Mouse (Mus musculus): ENCODE data around the gene Clcn2.

Clcn2 gene

DNA sequence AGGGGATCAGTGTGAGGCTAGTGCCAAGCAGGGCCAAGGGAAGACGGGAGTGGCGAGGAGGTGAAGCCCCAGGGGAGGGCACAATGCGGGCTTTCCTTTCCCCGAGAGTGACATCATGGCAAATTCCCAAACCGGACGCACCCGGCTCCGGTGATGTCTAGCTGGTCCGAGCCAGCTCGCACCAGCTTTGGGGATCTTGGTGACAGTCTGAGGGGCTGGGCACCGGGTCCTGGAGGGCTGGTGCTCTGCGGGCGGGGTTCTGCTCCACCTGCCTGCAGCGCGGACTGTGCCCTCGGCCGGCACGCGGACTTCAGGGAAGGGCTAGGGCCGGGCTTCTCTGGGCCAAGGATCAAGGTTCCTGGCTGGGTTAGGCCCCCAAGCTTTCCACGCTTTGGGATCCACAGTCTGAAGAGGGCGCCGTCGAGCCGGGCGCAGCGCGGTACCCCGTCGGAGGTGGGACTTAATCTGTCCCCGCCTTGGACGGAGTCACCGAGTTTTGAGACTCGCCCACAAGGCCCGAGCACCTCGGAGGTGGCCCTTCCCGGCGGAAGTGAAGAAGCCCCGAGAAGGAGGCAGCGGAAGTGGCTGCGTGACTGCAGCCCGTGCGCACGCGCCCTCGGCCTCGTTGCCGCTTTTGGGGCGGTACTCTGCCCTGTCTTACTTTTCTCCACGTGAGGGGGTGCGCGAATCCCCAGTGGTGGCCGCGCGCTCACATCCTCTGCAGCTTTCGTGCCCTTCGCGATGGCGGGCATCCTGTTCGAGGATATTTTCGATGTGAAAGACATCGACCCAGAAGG is at the start of gene Clcn2, which contains the start of gene Polr2h:
Gene Clcn2 (minus strand): TSS at position 566 of the 797 bp plus-strand sequence.
Gene Polr2h (plus strand): TSS at position 485 of the 797 bp plus-strand sequence.
- peak; percentile 96 for DNase-seq (ENCODE audit: low spot score)

DNA sequence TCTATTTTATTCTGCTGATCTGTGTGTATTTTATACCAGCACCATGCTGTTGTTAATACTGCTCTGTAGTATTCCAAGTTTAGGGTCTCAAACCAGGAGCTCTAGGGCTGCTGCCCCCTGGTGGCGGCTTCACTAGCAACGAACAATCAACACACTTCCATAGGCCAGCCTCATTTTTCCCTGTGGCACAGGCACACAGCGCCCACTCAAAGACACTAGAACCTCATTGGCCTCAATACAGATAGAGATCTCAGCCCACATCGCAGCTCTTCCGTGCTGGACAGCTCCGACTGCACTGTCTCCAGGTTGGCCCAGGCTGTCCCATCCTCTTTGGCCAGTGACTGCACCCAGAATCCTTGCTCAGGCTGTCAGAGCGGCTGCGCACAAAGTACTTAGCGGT is 47.7 kb upstream of the Clcn2 start:
- DNase-seq (ENCODE audit: low spot score): no peak

DNA sequence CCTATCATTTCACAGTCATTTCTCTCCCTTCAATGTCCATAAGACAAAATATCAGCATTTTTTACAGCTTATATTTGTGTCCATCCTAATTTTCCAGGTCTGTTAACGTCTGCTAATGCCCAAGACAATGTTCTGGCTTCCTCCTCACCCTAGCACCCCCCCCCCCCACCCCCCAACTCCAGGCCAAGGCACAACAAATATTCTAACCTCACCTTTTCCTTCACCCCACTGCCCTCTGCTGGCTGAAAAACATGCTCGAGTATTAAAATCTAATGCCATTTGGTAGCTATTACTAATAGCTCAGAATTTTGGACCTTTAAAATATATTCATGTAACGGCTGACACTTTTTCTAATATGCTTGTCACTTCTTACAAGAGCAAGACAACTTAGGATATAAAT is 44.1 kb upstream of the Clcn2 start:
- DNase-seq (ENCODE audit: low spot score): no peak

DNA sequence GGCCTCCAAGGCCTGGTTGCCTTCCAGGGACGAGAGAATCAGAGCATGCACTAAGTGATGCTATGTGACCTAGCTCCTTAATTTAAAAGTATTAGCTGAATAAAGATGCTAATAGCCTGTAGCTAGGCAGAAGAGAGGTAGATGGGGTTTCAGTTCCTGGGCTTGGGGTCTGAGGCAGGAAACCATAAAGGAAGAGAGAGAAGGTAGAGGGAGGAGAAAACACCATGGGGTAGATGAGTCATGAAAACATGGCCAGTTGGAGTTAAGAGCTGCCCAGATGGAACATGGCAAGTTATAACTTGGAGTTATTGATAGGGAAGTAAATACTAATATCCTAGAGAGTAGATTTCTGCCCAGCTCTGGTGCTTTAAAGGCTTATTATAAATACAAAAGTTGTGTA is 39.8 kb upstream of the Clcn2 start:
- no peak for DNase-seq (ENCODE audit: low spot score)

DNA sequence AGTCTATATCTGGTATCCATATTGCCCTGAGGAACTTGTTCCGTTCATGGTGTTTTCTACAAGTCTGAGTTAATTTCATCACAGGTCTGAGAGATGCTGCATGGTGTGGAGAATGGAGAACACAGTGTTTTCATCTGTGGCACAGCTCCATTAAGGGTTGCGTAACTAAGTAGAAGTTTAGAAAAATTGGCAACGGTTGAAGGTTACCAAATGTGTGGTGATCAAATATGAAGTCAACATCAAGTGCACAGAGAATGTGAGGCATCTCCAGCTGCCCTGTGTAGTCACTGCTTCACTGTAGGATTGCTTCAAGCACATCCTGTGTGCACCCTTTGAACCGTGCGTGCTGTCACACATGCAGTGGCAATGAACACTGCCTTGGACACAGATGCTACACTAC is 38.5 kb upstream of the Clcn2 start:
- no peak for DNase-seq (ENCODE audit: low spot score)

DNA sequence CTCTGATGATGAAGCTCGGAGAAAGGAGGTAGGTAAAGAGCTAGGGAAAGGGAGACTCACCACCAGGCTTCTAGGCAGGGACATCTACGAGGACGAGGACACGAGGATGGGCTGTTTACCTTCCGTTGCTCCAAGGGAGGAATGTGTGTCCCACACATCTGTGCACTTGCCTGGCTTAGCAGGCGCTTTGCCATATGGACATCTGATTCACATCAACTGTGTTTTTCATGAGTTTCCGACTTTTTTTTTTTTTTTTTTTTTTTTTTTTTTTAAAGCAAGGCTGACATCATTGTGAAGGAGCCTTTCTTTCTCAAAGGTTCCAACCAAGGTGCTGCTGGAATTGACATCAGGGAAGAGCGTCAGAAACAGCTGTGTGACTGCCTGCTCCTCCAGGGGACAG is 33.0 kb upstream of the Clcn2 start:
- DNase-seq (ENCODE audit: low spot score): no peak

DNA sequence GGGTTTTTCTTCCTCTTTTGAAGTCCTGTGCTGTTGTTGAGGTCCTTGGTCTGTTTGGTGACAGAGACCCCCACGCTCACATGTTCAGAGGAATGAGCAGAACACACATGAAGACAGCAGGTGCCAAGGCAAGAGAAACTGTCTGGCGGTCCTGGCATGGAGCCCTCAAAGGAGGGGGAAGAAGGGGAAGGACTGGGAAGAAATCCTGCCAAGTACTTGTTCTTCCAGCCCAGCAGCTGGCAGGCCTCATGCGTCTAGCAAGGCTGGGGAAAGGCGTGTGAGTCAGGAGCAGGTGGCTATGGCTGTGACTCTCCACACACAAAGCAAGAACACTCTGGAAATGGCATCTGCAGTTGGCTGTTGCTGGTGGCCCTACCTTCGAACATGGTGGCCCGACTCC is 29.1 kb upstream of the Clcn2 start:
- DNase-seq (ENCODE audit: low spot score): peak; percentile 71

DNA sequence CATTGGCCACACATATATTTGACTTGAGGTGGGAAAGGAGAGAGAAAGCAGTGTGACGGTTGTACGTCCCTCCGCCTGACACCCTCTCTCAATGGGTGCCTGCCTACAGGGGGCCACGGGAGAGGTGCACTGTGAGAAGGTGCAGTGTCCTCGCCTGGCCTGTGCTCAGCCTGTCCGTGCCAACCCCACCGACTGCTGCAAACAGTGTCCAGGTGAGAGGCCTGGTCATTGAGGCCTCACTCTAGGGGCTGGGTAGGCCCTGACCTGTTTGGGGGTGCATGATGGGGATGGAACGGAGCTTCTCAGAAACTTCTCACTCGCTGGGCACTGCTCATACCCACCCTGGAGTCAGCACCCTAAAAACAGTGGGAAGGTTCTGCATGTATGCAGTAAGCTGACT is 22.3 kb upstream of the Clcn2 start:
- DNase-seq (ENCODE audit: low spot score): no peak

DNA sequence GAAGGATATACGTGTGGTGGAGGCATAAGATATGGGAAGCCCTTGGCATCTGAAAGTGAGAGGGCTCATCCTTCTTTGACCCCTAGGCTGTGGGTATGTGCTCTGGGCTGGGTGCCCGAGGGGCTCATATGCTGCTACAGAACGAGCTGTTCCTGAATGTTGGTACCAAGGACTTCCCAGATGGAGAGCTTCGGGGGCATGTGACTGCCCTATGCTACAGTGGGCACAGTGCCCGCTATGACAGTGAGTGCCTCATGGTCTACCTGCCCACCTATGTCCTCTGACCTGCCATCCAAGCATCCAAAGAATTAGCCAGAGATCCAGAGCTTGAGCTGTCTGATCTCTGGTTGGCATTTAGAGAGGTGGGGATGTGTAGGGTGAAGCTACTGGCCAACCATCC is 19.3 kb upstream of the Clcn2 start:
- no peak for DNase-seq (ENCODE audit: low spot score)

DNA sequence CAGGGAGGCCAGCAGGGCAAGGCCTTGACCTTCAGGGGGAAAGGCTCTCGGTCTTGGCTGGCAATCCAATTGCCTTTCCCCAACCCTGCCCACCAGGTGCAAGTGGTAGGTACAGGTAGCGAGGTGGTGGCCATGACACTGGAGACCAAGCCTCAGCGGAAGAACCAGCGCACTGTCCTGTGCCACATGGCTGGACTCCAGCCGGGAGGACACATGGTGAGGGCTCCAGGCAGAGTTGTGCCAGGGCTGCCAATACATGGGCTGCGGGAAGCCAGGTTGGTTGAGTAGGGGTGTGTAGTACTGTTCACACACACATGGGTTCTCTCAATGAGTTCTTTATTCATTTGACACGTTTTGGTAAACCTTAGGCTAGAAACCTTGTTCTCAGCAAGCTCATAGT is 18.6 kb upstream of the Clcn2 start:
- DNase-seq (ENCODE audit: low spot score): no peak

DNA sequence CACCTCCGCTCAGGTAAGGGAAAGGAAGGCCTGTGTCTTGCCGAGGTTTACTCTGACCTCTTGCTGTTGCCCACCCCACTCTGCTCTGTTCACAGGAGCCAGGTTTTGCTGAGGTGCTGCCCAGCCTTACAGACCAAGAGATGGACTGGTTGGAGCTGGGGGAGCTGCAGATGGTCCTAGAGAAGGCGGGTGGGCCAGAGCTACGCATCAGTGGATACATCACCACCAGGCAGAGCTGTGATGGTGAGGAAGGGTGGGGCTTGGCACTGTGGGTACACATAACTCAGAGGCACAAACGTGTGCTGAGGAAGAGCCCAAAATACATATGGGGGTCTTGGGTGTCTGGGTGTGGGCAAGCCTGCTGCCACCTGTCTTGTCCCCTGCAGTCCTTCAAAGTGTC is 18.1 kb upstream of the Clcn2 start:
- DNase-seq (ENCODE audit: low spot score): no peak

DNA sequence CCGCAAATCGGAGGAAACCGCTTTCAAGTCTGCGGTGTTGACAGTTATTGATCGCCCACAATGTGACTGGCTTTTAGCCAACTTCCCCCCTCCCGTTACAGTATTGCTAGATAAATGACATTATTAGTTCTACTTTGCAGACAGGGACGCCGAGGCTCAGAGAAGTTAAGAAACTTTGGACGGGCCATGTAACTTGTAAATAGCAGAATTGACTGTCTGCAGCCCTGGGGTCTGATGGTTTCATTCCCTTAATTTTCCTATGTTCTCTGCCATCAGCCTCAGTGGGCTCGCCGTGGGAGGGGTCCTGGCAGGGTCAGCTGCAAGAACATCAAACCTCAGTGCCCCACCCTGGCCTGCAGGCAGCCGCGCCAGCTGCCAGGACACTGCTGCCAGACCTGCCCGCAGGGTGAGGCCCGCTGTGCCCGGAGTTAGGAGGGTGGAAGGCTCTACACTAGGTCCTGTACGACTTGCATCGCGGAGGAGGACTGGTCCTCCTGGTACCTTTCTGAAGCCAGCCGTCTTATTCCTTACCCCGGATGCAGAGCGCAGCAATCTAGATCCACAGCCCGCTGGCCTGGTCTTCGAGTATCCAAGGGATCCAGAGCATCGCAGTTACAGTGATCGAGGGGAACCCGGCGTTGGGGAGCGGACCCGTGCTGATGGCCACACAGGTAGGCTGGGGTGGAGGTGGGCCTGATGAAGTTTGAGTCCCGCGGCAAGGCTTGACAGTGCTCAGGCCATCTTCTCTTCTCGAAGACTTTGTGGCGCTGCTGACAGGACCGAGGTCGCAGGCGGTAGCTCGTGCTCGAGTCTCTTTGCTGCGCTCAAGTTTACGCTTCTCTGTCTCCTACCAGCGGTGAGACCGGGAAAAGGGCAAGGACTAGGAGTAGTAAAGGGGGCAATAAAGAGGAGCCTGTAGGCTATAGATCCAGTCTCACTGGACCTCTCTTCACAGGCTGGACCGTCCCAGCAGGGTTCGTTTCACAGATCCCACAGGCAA is 16.5 kb upstream of the Clcn2 start, which contains the start of gene Thpo:
Gene Thpo (minus strand): TSS at position 781 of the 1,000 bp plus-strand sequence.
- DNase-seq (ENCODE audit: low spot score): no peak

DNA sequence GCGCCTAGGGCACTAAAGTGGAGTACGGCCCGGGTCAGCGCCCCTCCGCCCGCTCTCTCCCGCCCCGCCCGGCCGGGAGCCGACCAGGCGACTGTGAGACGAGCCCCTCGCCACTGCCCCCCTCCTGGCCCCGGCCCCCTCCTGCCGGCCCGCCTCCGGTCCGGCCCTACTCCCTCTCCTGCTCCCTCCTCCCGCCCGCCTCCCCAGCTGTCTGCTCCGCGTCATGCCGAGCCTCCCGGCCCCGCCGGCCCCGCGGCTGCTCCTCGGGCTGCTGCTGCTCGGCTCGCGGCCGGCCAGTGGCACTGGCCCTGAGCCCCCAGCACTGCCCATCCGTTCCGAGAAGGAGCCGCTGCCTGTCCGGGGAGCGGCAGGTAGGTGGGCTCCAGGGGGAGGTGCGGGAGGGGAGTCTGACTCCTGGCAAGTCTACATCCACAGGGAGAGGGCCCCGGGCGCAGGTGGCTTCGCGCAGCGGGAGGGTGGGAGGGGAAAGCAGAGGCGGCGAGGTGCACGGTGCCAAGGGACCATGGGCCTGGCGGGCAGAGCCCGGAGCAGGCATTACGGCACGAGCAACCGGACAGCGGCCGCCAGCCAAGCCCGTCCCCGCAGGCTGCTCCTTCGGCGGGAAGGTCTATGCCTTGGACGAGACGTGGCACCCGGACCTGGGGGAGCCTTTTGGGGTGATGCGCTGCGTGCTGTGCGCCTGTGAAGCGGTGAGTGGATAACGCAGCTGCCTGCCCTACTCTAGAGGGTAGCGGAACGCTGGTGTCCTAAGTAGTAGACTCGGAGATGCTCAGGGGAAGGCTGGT is 15.6 kb upstream of the Clcn2 start, which contains the start of gene Chrd:
Gene Chrd (plus strand): TSS at position 203 of the 806 bp plus-strand sequence.
- no peak for DNase-seq (ENCODE audit: low spot score)

DNA sequence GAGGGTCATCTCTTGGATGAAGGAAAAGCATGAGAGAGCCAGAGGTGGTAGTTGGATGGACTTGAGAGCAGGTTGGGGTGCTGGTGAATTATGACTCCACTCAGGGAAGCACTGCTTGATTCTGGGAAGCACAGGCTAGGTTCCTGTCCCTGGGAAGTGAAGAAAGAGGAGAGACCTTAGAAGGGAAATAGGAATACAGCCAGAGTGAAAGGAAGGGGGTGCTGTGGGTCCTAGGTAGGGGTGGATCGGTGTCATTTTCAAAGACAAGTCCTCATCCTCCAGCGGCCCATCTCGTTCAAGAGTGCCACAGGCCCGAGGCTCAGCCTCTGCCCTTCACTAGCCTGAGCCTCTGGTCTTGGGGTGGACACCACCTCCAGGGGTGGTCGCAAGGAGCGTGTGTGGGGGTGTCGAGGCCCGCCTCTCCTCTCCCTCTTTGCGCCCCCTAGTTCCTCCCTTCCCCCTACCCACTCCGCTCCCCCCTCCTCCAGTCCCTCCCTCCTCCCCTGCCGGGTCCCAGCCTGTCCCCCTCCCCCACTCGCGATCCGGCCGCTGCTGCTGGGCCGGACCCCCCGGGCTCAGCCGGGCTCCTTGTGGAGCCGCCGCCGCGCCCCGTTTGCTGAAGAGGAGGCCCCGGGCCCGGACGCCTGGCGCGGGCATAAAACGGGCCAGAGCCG is 14.8 kb upstream of the Clcn2 start:
- DNase-seq (ENCODE audit: low spot score): no peak

DNA sequence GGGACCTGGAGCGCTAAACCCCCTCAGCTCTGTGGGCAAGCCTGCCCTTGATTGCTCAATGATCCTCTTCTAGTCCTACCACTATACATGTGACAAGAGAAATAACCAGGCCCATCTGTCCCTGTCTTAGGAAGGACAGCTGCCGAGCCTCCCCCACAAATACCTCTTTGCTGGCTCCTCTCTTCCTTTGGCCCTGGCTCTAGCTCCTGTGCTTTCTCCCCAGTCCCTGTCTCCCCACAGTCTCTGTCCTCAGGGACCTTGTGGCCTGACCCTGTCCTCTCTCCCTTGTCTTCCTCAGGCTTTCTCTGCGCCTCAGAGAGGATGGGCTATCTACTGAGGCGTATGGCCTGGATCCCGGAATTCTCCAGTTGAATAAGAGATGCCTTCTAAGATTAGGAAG is 14.1 kb upstream of the Clcn2 start:
- DNase-seq (ENCODE audit: low spot score): no peak

DNA sequence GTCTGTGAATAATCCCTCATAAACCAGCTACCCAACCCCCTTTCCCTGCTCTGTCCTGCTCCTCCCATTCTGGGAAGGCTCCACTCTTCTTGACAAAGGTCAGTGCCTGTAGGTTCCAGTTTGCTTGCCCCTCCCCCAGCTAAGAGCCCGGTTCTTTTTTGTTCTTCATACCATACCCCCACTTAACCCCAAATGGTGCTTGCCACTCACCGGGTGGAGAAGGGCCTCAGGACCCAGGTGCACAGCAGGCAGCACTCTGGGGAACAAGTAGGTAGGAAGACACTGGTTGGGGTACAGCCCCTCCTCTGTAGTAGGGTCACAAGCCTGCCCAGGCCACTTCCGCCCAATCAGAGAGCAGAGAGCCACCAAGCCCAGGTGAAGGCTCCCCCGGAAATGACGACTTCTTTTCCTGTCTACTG is 12.8 kb upstream of the Clcn2 start:
- DNase-seq (ENCODE audit: low spot score): no peak

DNA sequence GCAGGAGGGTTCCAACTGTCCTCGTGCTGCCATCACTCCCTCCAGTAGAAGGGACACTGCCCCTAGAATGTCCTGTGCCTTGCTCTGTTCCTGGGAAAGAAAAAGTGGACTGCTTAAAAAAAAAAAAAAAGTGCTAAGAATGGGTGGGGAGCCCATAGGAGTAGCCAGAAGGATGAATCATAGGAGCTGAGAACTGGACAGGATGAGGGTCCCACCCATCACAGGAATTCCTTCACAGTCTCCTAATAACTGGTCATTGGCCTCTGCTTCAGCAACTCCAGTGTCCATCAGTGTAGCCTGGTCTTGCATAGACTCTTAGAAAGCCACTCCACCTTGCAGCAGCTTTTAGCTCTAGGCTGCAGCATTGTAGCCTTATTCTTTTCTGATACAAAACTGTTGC is 8.8 kb upstream of the Clcn2 start:
- DNase-seq (ENCODE audit: low spot score): no peak

DNA sequence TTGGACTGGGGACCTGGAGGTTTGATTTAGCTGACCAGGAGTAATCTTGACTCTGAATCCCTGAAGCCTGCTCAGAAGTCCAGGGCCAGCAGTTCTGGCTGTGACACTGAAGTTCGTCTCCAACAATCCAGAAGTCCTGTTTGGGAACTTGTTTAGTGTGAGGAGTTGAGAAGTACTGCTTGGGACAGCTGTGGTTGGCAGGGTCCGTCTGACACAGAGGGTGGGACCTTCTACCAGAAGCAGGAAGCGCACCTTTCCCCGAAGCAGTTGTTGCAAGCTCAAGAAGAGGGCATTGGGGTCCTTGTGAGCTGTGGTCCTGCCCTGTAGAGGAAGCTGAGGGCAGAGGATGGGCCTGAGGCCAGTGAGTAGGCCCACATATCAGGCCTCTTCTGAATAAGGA is 8.2 kb upstream of the Clcn2 start:
- no peak for DNase-seq (ENCODE audit: low spot score)

DNA sequence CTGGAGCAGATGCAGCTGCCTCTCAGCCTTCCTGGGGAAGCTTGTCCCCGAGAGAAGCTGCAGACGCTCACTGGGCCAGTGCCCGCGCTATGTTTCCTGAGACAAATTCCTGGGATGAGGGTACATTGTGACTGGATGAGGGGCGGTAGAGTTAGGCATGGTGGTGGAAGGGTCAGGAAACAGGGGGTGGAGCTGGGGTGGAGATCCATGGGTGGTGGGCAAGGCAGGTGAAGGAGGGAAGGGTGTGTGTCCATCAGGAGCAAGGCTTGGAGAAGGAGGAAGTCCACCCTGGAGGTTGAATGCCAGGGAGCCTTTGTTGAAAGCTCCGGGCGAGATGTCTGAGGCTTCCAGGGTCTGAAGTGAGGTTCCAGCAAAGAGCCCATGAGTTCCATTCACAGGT is 7.8 kb upstream of the Clcn2 start:
- no peak for DNase-seq (ENCODE audit: low spot score)

DNA sequence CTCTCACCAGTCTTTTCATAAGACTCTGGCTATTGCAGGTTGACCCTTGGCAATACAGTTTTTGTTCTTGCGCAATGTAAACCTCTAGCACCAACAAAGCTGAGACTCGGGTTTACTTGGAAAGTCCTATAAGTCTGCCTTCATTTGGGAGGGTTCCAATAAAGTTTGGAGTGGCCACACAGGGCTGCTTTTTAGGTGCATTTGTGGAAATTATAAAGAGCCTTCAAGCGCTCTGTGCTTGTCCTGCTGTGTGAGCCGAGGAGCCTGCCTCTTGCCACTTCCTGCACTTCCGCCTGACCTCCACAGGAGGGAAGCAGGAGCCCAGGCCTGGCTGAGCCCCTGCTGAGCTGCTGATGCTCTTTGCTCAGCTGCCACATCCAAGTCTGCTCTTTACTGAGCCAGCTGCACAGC is 6.8 kb upstream of the Clcn2 start:
- no peak for DNase-seq (ENCODE audit: low spot score)

DNA sequence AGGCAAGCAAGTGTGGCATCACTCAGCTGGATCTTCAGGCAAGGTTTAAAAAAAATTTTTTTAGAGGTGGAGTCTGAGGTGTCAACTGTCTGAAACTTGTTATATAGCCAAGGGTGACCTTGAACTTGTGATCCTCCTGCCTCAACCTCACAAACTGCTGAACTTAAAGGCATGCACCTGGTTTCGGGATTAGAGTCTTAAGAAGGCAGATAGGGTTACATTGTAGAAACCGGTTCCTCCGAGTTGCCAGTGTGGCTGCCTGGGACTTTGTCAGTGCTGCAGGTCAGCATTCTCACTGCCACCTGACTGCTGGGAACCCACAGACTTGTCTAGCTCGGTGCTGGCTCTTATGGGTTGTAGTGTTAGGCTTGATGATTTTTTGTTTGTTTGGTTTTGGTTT is 5.7 kb upstream of the Clcn2 start:
- no peak for DNase-seq (ENCODE audit: low spot score)

Measured in left cerebral cortex, adult 11 months (tissue).